Mouse (Mus musculus): ENCODE results near the gene 4930426L09Rik. TPM values are rescaled to one million over a fixed set of nuclear protein-coding genes. Genes with fewer than 3 reads are reported as not detected.
A peak's percentile ranks its signal among the peaks of the same experiment; 100 is the strongest.

Gene 4930426L09Rik
- polyA plus RNA-seq, 1 experiment from 2014 or later, result 0.39 TPM

DNA sequence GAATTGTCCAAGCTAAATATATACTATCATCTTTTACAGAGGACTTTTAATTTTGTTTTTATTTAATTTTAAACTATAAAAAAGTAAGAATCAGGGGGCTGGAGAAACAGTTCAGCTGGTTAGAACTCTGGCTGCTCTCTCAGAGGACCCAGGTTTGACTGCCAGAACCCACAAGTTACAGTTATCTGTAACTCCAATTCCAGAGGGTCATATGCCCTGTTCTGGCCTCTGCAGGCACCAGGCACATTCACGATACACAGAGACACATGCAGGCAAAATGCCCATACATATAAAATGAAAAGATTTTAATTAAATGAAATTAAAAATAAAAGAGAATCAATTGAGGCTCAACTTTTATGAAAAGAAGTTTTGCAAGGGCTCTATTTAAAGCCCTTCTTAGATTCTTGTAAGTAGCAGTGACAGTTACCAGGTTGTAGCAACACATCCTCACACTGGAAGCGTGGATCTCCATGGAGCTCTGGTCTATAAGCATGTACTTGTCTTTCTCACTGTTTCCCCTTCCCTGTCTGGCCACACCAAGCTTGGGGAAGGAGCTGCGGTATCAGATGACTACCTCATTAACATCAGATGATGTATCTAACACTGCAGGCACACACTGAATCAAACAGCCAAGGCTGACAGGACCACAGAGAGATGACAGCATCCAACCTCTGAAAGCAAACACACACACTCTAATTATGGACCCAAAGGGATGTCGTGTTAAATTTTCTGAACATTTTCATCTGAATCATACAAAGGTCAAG, 23.1 kb upstream of the 4930426L09Rik start:
- ATAC-seq (ENCODE audit: low FRiP score, low read depth), result no peak
- Histone ChIP-seq H3K9ac (no peak overlapping the region), H3K4me3 (no peak overlapping the region), H3K4me1 (peaks cover 8% of the 10 kb centered on the region; the same call in 1 of the 2 replicates), H3K9me3 (0 out of 2 replicates have a peak, but pooled peaks cover 9% of the 10 kb centered on the region), H3K27me3 (replicated peaks) (no peaks in the 10 kb centered on the region), H3K27ac (no peak overlapping the region), H3K4me2 (replicated peaks) (no peak overlapping the region), H3K36me3 (no peaks in the 10 kb centered on the region)
- 69% methylated on average over 4 of the region's 4 CpGs for WGBS

DNA sequence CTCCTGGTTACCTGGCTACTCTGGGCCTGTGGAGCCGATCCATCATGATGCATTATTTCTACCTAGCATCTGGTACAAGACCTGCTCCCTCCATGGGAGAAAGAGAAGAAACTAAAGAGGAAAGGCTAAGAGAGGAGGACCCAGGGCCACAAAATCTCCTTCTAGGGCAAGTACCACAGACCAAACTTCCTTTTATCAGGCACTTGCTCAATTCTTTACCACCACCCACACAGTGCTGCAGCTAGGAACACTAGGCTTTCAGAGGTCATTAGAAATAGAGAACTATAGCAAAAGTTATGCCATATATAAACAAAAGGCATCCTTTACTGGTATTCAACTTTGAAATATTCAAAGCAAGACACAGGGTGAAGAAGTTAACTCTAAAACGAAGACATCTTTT, 22.0 kb upstream of the 4930426L09Rik start:
- Histone ChIP-seq H3K36me3 (no peaks in the 10 kb centered on the region), H3K27ac (no peak overlapping the region), H3K4me1 (peaks cover 9% of the 10 kb centered on the region; the same call in 1 of the 2 replicates), H3K9ac (no peak overlapping the region), H3K27me3 (replicated peaks) (no peaks in the 10 kb centered on the region), H3K4me2 (replicated peaks) (no peak overlapping the region), H3K9me3 (0 out of 2 replicates have a peak, but pooled peaks cover 9% of the 10 kb centered on the region), H3K4me3 (no peak overlapping the region)
- ATAC-seq (ENCODE audit: low FRiP score, low read depth), result no peak
- WGBS, result 92% methylated on average over 2 of the region's 2 CpGs

DNA sequence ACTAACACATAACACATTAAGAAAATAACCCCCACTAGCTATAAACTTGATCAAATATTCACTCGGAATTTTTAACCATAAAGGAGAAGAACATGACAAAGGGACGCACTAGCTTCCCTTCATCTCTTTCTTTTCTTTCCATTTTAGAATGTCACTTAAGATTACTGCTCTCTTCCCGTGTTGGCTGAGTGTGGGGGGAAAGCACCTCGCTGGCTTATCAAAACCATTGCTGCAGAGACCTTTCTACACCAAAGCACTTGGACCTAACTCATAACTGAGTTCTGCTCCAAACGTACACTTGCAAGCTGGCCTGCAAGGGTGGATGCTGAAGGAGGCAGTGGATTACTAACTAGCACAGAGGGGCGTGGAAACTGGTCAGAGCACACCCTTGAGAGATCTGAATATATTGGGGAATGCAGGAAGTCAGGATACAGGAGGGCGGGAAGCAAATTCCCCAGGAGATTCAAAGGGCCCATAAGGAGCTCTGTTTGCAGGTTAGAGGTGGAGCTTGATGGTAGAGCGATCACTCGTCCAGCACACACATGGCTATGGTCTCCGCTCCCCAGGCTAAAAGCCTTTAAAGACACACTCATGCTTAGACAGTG, 20.8 kb upstream of the 4930426L09Rik start:
- no peak for ATAC-seq (ENCODE audit: low FRiP score, low read depth)
- Histone ChIP-seq H3K4me3 (no peak overlapping the region), H3K27ac (no peak overlapping the region), H3K4me2 (replicated peaks) (no peak overlapping the region), H3K4me1 (peaks cover 9% of the 10 kb centered on the region; the same call in 1 of the 2 replicates), H3K9me3 (0 out of 2 replicates have a peak, but pooled peaks cover 9% of the 10 kb centered on the region), H3K9ac (no peak overlapping the region), H3K36me3 (no peaks in the 10 kb centered on the region), H3K27me3 (replicated peaks) (no peaks in the 10 kb centered on the region)
- WGBS, result 90% methylated on average over 10 of the region's 10 CpGs

DNA sequence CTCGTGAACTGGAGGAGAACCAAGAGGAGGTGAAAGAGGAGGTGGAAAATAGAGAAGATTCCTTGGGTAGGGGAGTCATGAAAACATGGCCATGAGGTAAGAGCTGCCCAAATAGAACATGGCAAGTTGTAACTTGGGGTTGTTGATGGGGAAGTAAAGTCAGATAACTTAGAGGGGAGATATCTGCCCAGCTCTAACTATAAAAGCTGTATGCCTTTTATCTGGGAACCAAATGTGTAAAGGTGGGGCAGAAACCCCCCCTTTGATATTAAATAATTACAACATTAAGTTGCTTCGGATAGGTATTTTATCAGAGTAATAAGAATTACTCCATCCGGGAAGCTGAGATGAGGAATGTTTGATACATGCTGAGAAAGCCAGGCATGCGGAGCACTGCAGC, 19.1 kb upstream of the 4930426L09Rik start:
- Histone ChIP-seq H3K36me3 (no peaks in the 10 kb centered on the region), H3K4me3 (no peak overlapping the region), H3K27ac (no peak overlapping the region), H3K9me3 (no peaks in the 10 kb centered on the region), H3K27me3 (replicated peaks) (no peaks in the 10 kb centered on the region), H3K4me2 (replicated peaks) (no peak overlapping the region), H3K9ac (no peak overlapping the region), H3K4me1 (peaks cover 9% of the 10 kb centered on the region; the same call in 1 of the 2 replicates)
- ATAC-seq (ENCODE audit: low FRiP score, low read depth), result no peak
- 88% methylated on average over 4 of the region's 4 CpGs for WGBS

DNA sequence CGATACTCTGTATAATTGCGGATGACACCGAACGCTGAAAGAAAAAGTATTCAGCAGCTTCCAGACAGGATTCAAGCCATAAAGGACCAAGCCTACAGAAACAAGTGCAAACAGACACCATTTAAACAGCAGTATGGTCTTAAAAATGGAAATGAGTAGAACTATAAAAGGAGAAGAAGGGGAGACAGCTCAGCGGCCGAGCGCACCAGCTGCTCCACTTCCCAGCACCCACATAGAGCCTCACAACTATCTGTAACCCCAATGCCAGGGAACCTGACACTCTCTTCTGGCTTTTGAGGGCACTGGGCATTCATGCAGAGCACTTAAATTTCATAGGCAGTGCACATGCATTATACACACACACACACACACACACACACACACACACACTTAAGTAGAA, 18.5 kb upstream of the 4930426L09Rik start:
- 47% methylated on average over 7 of the region's 7 CpGs for WGBS
- H3K4me2 ChIP-seq (replicated peaks), result 0 out of 2 replicates have a peak overlapping the region, but pooled peaks have one; percentile 7

DNA sequence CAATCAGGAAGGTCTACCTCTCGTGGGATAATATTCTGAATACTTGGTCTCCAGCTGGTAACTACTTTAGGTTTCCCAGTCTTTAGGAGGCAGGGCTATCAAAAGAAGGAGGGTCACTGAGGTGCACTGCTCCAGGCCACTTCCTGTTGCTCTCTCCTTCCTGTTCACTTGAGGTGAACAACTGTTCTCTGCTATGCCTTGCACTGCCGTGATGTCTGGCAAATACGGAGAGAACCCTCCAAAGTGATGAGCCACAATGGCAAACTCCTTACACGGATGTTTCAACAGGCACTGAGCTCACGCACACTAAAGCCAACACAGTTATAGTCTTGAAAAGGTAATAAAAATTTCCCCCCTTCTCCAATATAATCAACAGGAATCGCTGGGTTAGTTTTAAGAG, 15.6 kb upstream of the 4930426L09Rik start:
- no peak for ATAC-seq (ENCODE audit: low FRiP score, low read depth)

More for the DNA sequence above, 18.5 kb upstream of the 4930426L09Rik start:
- H3K36me3 ChIP-seq, result no peaks in the 10 kb centered on the region
- H3K27me3 ChIP-seq (replicated peaks), result no peaks in the 10 kb centered on the region
- peaks cover 9% of the 10 kb centered on the region; the same call in 1 of the 2 replicates for H3K4me1 ChIP-seq
- no peak overlapping the region for H3K4me3 ChIP-seq
- ATAC-seq (ENCODE audit: low FRiP score, low read depth), result no peak
- H3K9me3 ChIP-seq, result no peaks in the 10 kb centered on the region
- H3K27ac ChIP-seq, result no peak overlapping the region
- H3K9ac ChIP-seq, result no peak overlapping the region

DNA sequence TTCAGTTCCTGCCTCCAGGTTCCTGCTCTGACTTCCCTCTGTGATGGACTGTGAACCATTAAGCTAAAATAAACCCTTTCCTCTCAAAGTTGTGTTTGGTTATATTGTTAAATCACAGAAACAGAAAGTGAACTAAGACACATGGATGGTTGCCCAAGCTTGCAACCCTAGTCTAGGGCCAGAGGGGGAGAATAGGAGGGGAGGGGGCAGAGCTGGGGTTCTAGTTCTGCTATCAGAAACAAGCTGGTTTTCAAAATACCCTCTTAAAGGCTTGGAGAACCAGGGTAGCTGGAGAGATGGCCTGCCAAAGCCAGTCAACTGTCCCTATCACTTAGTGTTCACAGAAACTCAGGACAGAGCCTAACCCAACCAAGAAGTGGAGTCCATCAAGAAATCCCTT, 14.6 kb upstream of the 4930426L09Rik start:
- H3K36me3 ChIP-seq, result no peaks in the 10 kb centered on the region
- no peak overlapping the region for H3K27ac ChIP-seq
- H3K9ac ChIP-seq, result no peak overlapping the region
- H3K9me3 ChIP-seq, result no peaks in the 10 kb centered on the region
- H3K4me2 ChIP-seq (replicated peaks), result no peak overlapping the region
- no peak overlapping the region for H3K4me3 ChIP-seq
- ATAC-seq (ENCODE audit: low FRiP score, low read depth), result no peak
- H3K27me3 ChIP-seq (replicated peaks), result no peaks in the 10 kb centered on the region
- H3K4me1 ChIP-seq, result peaks cover 9% of the 10 kb centered on the region; the same call in 1 of the 2 replicates

More for the DNA sequence above, 15.6 kb upstream of the 4930426L09Rik start:
- H3K4me2 ChIP-seq (replicated peaks), result no peak overlapping the region
- WGBS, result 80% methylated on average over 6 of the region's 6 CpGs
- H3K27me3 ChIP-seq (replicated peaks), result no peaks in the 10 kb centered on the region
- no peak overlapping the region for H3K9ac ChIP-seq
- no peaks in the 10 kb centered on the region for H3K9me3 ChIP-seq
- peaks cover 9% of the 10 kb centered on the region; the same call in 1 of the 2 replicates for H3K4me1 ChIP-seq
- H3K36me3 ChIP-seq, result no peaks in the 10 kb centered on the region
- no peak overlapping the region for H3K4me3 ChIP-seq
- no peak overlapping the region for H3K27ac ChIP-seq

DNA sequence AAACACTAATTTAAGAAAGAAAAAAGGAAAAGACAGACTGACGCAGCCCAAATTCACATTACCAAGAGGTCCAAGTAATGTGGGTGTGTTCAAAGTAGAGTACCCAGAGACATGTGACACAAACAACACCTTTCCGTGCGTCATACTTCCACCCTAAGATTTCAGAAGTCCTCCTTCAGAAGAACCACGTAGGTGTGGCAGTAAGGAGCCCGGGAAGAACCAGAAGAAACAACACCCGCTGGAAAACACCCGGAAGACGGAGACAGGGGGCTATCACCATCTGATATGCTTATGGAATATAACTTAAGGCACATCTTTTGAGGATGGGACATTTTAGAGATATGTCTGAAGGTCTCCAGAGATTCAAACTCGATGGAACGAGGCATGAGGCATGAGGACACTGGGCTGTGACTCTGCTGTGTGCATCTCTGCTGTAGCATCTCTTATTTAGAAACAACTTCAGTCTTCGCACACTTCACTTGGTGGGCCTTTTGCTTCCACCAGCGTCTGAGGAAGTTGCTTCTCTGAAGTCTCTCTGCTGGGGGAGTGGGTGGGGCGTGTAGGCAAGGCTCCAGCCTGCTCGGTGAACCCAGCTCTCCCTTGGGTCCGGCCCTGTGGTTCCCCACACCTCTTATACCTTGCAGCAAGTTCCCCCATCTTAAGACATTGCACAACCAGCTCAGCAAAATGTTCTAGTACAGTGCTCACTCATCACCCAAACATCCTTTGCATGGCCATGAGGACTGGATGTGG, 13.9 kb upstream of the 4930426L09Rik start:
- WGBS, result 92% methylated on average over 15 of the region's 15 CpGs
- no peaks in the 10 kb centered on the region for H3K36me3 ChIP-seq
- no peaks in the 10 kb centered on the region for H3K9me3 ChIP-seq
- H3K4me3 ChIP-seq, result no peak overlapping the region
- no peak for ATAC-seq (ENCODE audit: low FRiP score, low read depth)
- H3K9ac ChIP-seq, result no peak overlapping the region
- no peak overlapping the region for H3K4me2 ChIP-seq (replicated peaks)
- peaks cover 9% of the 10 kb centered on the region; the same call in 1 of the 2 replicates for H3K4me1 ChIP-seq
- no peaks in the 10 kb centered on the region for H3K27me3 ChIP-seq (replicated peaks)
- no peak overlapping the region for H3K27ac ChIP-seq

DNA sequence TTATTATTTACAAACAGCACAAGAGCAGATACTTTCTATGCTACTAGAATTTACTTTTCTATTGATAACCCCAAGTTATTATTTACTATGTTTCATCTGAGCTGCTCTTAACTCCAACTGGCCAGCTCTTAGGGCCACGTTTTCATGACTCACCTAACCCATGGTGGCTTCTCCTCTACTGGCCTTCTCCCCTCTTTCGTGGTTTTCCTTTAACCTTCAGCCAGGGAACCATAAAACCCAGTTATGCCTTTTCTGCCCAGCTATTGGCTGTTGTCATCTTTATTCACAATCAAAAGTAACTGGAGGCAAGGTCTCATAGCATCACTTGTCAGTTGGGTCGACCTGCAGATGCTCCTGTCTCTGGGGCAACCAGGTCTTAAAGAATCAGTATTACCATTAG, 12.6 kb upstream of the 4930426L09Rik start:
- no peak overlapping the region for H3K4me3 ChIP-seq
- H3K36me3 ChIP-seq, result no peaks in the 10 kb centered on the region
- H3K27me3 ChIP-seq (replicated peaks), result no peaks in the 10 kb centered on the region
- ATAC-seq (ENCODE audit: low FRiP score, low read depth), result no peak
- H3K9me3 ChIP-seq, result no peaks in the 10 kb centered on the region
- WGBS, result 91% methylated on average over 3 of the region's 3 CpGs
- H3K9ac ChIP-seq, result no peak overlapping the region
- no peaks in the 10 kb centered on the region for H3K4me1 ChIP-seq
- H3K4me2 ChIP-seq (replicated peaks), result no peak overlapping the region
- no peak overlapping the region for H3K27ac ChIP-seq

DNA sequence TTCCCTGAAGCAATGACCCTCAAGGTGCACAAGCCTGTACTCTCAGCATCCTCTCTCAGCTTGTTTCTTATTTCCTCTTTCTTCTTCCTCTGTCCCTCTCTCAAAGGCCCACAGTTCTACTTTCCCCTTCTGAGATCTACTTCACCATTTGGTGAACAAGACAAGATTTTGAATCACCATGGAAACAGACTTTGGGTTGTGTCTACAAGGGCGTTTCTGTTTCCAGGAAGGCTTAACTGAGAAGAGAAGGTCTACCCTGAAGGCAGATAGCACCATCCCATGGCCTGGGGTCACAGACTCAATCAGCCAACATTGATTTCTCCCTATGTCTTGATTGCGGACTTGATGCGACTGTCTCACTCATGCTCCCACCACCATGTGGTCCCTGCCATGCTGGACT, 9.3 kb upstream of the 4930426L09Rik start:
- H3K9me3 ChIP-seq, result no peaks in the 10 kb centered on the region
- no peak overlapping the region for H3K27ac ChIP-seq
- H3K9ac ChIP-seq, result no peak overlapping the region
- 90% methylated on average over 3 of the region's 3 CpGs for whole genome bisulfite sequencing
- H3K36me3 ChIP-seq, result no peaks in the 10 kb centered on the region
- H3K4me1 ChIP-seq, result no peaks in the 10 kb centered on the region
- ATAC-seq (ENCODE audit: low FRiP score, low read depth), result no peak
- no peak overlapping the region for H3K4me2 ChIP-seq (replicated peaks)
- H3K27me3 ChIP-seq (replicated peaks), result no peaks in the 10 kb centered on the region
- H3K4me3 ChIP-seq, result no peak overlapping the region

DNA sequence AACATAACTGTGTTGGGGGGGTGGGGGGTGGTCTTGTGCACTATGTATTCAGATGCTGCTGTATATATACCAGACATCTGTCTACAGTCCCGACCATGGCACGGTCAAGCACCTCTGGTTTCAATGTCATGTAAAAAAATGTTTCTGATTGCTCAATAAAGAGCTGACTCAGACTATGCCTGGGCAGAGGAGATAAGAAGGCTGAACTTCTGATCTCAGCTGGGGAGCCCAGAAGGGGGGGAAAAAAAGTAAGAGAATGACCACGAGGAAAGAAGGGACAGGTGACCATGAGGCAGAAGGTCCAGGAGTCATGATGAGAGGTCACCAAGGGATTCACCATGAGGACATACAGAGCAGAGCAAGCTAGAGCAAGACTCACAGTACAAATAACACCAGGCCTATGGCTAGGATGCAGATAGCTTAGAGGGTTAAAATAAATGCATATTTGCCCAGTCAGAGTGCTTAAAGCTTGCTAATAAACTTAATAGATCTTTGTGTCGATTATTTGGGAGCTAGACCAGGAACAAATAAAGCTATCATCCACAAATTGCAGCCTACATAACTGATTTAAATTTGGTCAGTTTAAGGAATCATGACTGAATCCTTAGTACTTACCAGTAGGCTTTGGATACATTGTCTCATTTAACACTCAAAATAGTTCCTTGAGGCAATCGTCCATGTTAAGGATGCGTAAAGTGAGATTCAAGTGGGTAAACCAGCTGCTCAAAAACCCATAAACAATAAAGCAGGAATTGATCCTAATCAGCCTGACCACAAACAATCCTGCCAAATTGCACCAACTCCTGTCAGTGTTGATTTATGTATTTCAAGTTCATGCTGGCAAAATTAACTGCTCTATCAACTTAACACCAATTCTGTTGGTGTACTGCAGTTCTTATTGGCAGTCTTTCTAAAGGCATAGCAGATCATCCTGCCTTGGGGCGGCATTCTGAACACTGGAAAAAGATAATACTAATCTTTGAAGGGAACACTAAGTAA, 5.3 kb upstream of the 4930426L09Rik start:
- Histone ChIP-seq H3K27ac (no peak overlapping the region), H3K27me3 (replicated peaks) (no peaks in the 10 kb centered on the region), H3K4me2 (replicated peaks) (no peak overlapping the region), H3K4me1 (peaks cover 4% of the 10 kb centered on the region; the same call in 1 of the 2 replicates), H3K36me3 (no peaks in the 10 kb centered on the region), H3K4me3 (no peak overlapping the region), H3K9me3 (no peaks in the 10 kb centered on the region), H3K9ac (no peak overlapping the region)
- 75% methylated on average over 7 of the region's 7 CpGs for WGBS
- no peak for ATAC-seq (ENCODE audit: low FRiP score, low read depth)
